Mouse (Mus musculus) small intestine, adult 2 months (tissue): Measurements from ENCODE around the gene Rtp4.

ENCODE experiments used
- CTCF ChIP-seq: fragments of 200-500 bp; IDR thresholded peaks from 2 replicates; pipeline ENCODE4 v1.5.1; 2012; ENCODE audit warnings: low read depth, mild to moderate bottlenecking, control low read depth, inconsistent platforms, low read length, moderate library complexity, mixed read lengths; ENCODE audit not compliant: insufficient replicate concordance, insufficient read length; ENCODE audit errors: extremely low read depth
- POLR2A ChIP-seq: fragments of 200-500 bp; IDR thresholded peaks from 2 replicates; pipeline ENCODE4 v1.6.1; 2012; ENCODE audit warnings: low read depth, mild to moderate bottlenecking, control low read depth, inconsistent platforms, low read length, moderate library complexity

DNA sequence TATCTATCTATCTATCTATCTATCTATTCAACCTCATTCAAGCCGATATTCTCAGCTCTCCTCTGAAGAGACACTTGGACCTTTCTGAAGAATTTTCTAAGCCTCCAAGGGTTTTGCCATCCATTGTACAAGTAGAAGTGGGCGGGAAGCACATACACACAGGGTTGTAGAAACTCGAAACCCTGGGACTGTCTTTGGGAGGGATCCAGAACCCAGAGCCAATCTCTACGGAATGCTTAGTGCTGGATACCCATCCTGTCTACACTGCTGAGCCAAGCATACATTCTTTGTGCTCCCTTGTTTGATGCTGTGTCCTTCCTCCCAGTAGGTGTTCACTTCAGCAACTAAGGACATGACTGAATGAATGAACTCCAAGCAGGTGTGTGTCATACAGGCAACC, 22.8 kb downstream of the Rtp4 start:
- no peak for TF ChIP-seq CTCF
- no peak for TF ChIP-seq POLR2A
